ENCODE assay signal across 8 mouse cellular contexts in the genomic region with DNA sequence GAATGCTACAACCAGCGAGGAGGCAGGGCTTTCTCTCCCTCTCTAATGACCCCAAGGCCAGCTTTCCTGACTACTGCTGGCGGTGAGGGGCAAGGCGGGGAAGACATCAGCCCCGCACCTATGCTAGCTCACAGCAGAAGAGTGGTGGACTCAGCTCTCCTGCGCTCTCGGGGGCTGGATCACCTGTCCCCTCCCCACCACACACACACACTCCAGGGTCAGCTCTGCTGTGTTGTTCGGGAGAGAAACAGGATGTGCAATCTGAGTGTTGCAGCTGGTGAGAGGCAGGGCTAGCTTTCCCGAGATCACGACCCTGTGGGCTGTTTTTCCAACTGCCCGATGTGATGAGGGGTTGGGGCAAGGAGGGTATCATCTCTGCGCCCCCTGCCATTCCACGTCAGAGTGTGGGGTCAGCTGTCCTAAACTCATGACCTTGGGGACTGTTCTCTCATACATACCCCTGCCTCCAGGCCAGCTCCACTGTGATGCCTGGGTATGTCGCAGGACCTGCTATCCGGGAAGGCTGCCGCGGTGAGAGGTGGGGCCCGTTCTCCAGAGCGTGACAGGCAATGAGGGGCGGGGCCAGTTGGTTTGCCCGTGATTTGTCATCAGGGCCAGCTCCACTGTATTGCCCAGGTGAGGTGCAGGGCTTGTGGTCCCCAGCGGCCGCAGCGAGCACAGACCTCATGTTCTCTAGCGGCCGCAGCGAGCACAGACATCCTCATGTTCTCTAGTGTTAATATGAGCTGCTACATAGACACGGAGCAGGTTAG. TPM values are rescaled to one million over a fixed set of nuclear protein-coding genes. Genes with fewer than 3 reads are reported as not detected.
DNase-seq lines count a peak whose midpoint lies in the region; ATAC-seq and TF ChIP-seq lines count a peak whose summit lies in the region.

No protein-coding gene starts in this region.

- intact Hi-C loops in heart, postnatal 25 days (cut with DNase I), result no loop called here
- intact Hi-C loops in left cerebral cortex, postnatal 36 days (cut with DNase I), result no loop called here

- H3K4me3 ChIP-seq in heart, embryonic 16.5 days (ENCODE audit: low read length), result peak overlapping the region; percentile 35
- H3K4me3 ChIP-seq in hindbrain, embryonic 10.5 days, result peak overlapping the region; percentile 35
- peak overlapping the region; percentile 30 for H3K4me3 ChIP-seq in limb, embryonic 12.5 days (replicated peaks)
- H3K4me3 ChIP-seq in midbrain, postnatal 0 days (ENCODE audit: low read depth, low read length), result peak overlapping the region; percentile 24

- peaks cover 6% of the 10 kb centered on the region for H3K4me1 ChIP-seq in heart, embryonic 16.5 days (ENCODE audit: control insufficient read depth, insufficient read depth, low read length)
- H3K4me1 ChIP-seq in hindbrain, embryonic 10.5 days (replicated peaks), result peaks cover 40% of the 10 kb centered on the region
- H3K4me1 ChIP-seq in limb, embryonic 12.5 days (replicated peaks), result peaks cover 17% of the 10 kb centered on the region
- H3K4me1 ChIP-seq in midbrain, postnatal 0 days (ENCODE audit: insufficient read depth, low read length), result no peaks in the 10 kb centered on the region

- 11% methylated on average over 27 of the region's 27 CpGs for WGBS in heart, embryonic 16.5 days
- WGBS in hindbrain, embryonic 10.5 days, result 15% methylated on average over 27 of the region's 27 CpGs
- 6% methylated on average over 27 of the region's 27 CpGs for WGBS in limb, embryonic 12.5 days
- WGBS in midbrain, postnatal 0 days, result 15% methylated on average over 27 of the region's 27 CpGs

- peak overlapping the region; percentile 60 for H3K4me2 ChIP-seq in heart, embryonic 16.5 days (ENCODE audit: low read depth, low read length)
- H3K4me2 ChIP-seq in limb, embryonic 12.5 days, result peak overlapping the region; percentile 57
- peak overlapping the region; percentile 42 for H3K4me2 ChIP-seq in midbrain, postnatal 0 days (ENCODE audit: low read depth, low read length, poor library complexity, severe bottlenecking)

- ATAC-seq in heart, embryonic 16.5 days (replicated peaks; ENCODE audit: extremely low read depth, insufficient read depth, low FRiP score), result no peak
- ATAC-seq in limb, embryonic 12.5 days (ENCODE audit: insufficient number of reproducible peaks, insufficient read depth, low FRiP score, low TSS enrichment, low read depth), result peak; percentile 64
- peak; percentile 48; the same call in 1 of the 2 replicates for ATAC-seq in midbrain, postnatal 0 days (ENCODE audit: low FRiP score)

- H3K27me3 ChIP-seq in heart, embryonic 16.5 days (ENCODE audit: control insufficient read depth, insufficient read depth, low read length), result peaks cover 5% of the 10 kb centered on the region
- H3K27me3 ChIP-seq in hindbrain, embryonic 10.5 days (ENCODE audit: insufficient read depth, poor library complexity, severe bottlenecking), result peaks cover 92% of the 10 kb centered on the region
- H3K27me3 ChIP-seq in limb, embryonic 12.5 days, result peaks cover 35% of the 10 kb centered on the region
- peaks cover 13% of the 10 kb centered on the region for H3K27me3 ChIP-seq in midbrain, postnatal 0 days (ENCODE audit: insufficient read depth, low read length)

- no peak for DNase-seq in heart, postnatal 25 days (ENCODE audit: low spot score)
- peak; percentile 87 to 91 for DNase-seq in cerebellum, adult 18-20 months
- DNase-seq in hindbrain, embryonic 10.5 days (ENCODE audit: low spot score), result peak; percentile 28
- no peak for DNase-seq in midbrain, postnatal 0 days (ENCODE audit: low spot score)
- DNase-seq in left cerebral cortex, postnatal 36 days (ENCODE audit: low spot score in 2 of 2), result no peak
- no peak for DNase-seq in layer of hippocampus, postnatal 36 days

- 0 out of 2 replicates have a peak, but pooled peaks cover 2% of the 10 kb centered on the region for H3K9me3 ChIP-seq in heart, embryonic 16.5 days (replicated peaks; ENCODE audit: control insufficient read depth, low read length)
- H3K9me3 ChIP-seq in hindbrain, embryonic 10.5 days, result no peaks in the 10 kb centered on the region
- 0 out of 2 replicates have a peak, but pooled peaks cover 4% of the 10 kb centered on the region for H3K9me3 ChIP-seq in limb, embryonic 12.5 days
- H3K9me3 ChIP-seq in midbrain, postnatal 0 days (ENCODE audit: low read length), result no peaks in the 10 kb centered on the region

- no peaks in the 10 kb centered on the region for H3K36me3 ChIP-seq in heart, embryonic 16.5 days (ENCODE audit: control insufficient read depth, insufficient read depth)
- no peaks in the 10 kb centered on the region for H3K36me3 ChIP-seq in hindbrain, embryonic 10.5 days
- H3K36me3 ChIP-seq in limb, embryonic 12.5 days, result no peaks in the 10 kb centered on the region
- no peaks in the 10 kb centered on the region for H3K36me3 ChIP-seq in midbrain, postnatal 0 days (ENCODE audit: insufficient read depth, low read length)

- H3K27ac ChIP-seq in heart, embryonic 16.5 days (ENCODE audit: low read length), result no peak overlapping the region
- H3K27ac ChIP-seq in hindbrain, embryonic 10.5 days, result no peak overlapping the region
- no peak overlapping the region for H3K27ac ChIP-seq in limb, embryonic 12.5 days
- no peak overlapping the region for H3K27ac ChIP-seq in midbrain, postnatal 0 days (ENCODE audit: low read depth, low read length)

- no peak for TF ChIP-seq CTCF in midbrain, postnatal 0 days (IDR thresholded peaks at IDR 0.05)

- H3K9ac ChIP-seq in heart, embryonic 16.5 days (ENCODE audit: low read length), result no peak overlapping the region
- H3K9ac ChIP-seq in limb, embryonic 12.5 days (replicated peaks), result no peak overlapping the region
- 0 out of 2 replicates have a peak overlapping the region, but pooled peaks have one; percentile 29 for H3K9ac ChIP-seq in midbrain, postnatal 0 days (replicated peaks; ENCODE audit: low read length, poor library complexity, severe bottlenecking)

RNA-seq across cellular contexts. Expression of a gene that starts 6.9 kb away (rescaled TPM):
- polyA plus RNA-seq in heart, embryonic 16.5 days (2015; fragmentation: Nextera tagmentation; extraction: Ambion mirVana), result 0.17 and 0.18 TPM in 2 replicates
- total RNA-seq in heart, postnatal 25 days (2021), result under 1 TPM; 0.08 to 0.17 TPM
- polyA plus RNA-seq in hindbrain, embryonic 10.5 days (2016; fragmentation: Nextera tagmentation; extraction: Ambion mirVana), result 0.26 and 0.44 TPM in 2 replicates
- polyA plus RNA-seq in limb, embryonic 12.5 days (2016; fragmentation: Nextera tagmentation; extraction: Ambion mirVana), result 0.24 and 0.32 TPM in 2 replicates
- total RNA-seq in midbrain, postnatal 0 days (2014; rRNA removed), result 6.6 and 7.3 TPM in 2 replicates
- polyA plus RNA-seq in midbrain, postnatal 0 days (2015; fragmentation: Nextera tagmentation; extraction: Ambion mirVana), result 3.5 and 4.0 TPM in 2 replicates
- 10 to 100 TPM; 59.1 to 81.6 TPM for total RNA-seq in left cerebral cortex, postnatal 36 days (2021)
- total RNA-seq in layer of hippocampus, postnatal 36 days (2021), result 100 to 1,000 TPM; 140 to 143 TPM

RNA-seq across cellular contexts. Expression of a gene that starts 7.0 kb away (rescaled TPM):
- polyA plus RNA-seq in heart, embryonic 16.5 days (2015; fragmentation: Nextera tagmentation; extraction: Ambion mirVana), result not detected in 2 replicates
- total RNA-seq in heart, postnatal 25 days (2021), result not detected
- polyA plus RNA-seq in hindbrain, embryonic 10.5 days (2016; fragmentation: Nextera tagmentation; extraction: Ambion mirVana), result not detected in 2 replicates
- not detected in 2 replicates for polyA plus RNA-seq in limb, embryonic 12.5 days (2016; fragmentation: Nextera tagmentation; extraction: Ambion mirVana)
- total RNA-seq in midbrain, postnatal 0 days (2014; rRNA removed), result not detected in 2 replicates
- polyA plus RNA-seq in midbrain, postnatal 0 days (2015; fragmentation: Nextera tagmentation; extraction: Ambion mirVana), result 0.33 and 0.43 TPM in 2 replicates
- total RNA-seq in left cerebral cortex, postnatal 36 days (2021), result 1 to 10 TPM; 2.6 to 3.4 TPM
- 1 to 10 TPM; 2.3 TPM for total RNA-seq in layer of hippocampus, postnatal 36 days (2021)

RNA-seq across cellular contexts. Expression of a gene that starts 16.7 kb away (rescaled TPM):
- polyA plus RNA-seq in heart, embryonic 16.5 days (2015; fragmentation: Nextera tagmentation; extraction: Ambion mirVana), result not detected in 2 replicates
- not detected for total RNA-seq in heart, postnatal 25 days (2021)
- polyA plus RNA-seq in hindbrain, embryonic 10.5 days (2016; fragmentation: Nextera tagmentation; extraction: Ambion mirVana), result not detected in 2 replicates
- polyA plus RNA-seq in limb, embryonic 12.5 days (2016; fragmentation: Nextera tagmentation; extraction: Ambion mirVana), result not detected in 2 replicates
- total RNA-seq in midbrain, postnatal 0 days (2014; rRNA removed), result not detected in 2 replicates
- polyA plus RNA-seq in midbrain, postnatal 0 days (2015; fragmentation: Nextera tagmentation; extraction: Ambion mirVana), result not detected in 2 replicates
- total RNA-seq in left cerebral cortex, postnatal 36 days (2021), result not detected
- total RNA-seq in layer of hippocampus, postnatal 36 days (2021), result under 1 TPM in 1 of 2 experiments, not detected in 1; 0.56 TPM

RNA-seq across cellular contexts. Expression of a gene that starts 30.0 kb away (rescaled TPM):
- 1.3 and 1.8 TPM in 2 replicates for polyA plus RNA-seq in heart, embryonic 16.5 days (2015; fragmentation: Nextera tagmentation; extraction: Ambion mirVana)
- under 1 TPM; 0.49 to 0.59 TPM for total RNA-seq in heart, postnatal 25 days (2021)
- polyA plus RNA-seq in hindbrain, embryonic 10.5 days (2016; fragmentation: Nextera tagmentation; extraction: Ambion mirVana), result 1.8 and 2.0 TPM in 2 replicates
- polyA plus RNA-seq in limb, embryonic 12.5 days (2016; fragmentation: Nextera tagmentation; extraction: Ambion mirVana), result 6.3 and 6.8 TPM in 2 replicates
- total RNA-seq in midbrain, postnatal 0 days (2014; rRNA removed), result 5.4 and 10.9 TPM in 2 replicates
- 3.4 and 4.1 TPM in 2 replicates for polyA plus RNA-seq in midbrain, postnatal 0 days (2015; fragmentation: Nextera tagmentation; extraction: Ambion mirVana)
- 1 to 10 TPM; 5.3 to 5.5 TPM for total RNA-seq in left cerebral cortex, postnatal 36 days (2021)
- 1 to 10 TPM; 3.5 to 4.4 TPM for total RNA-seq in layer of hippocampus, postnatal 36 days (2021)

RNA-seq across cellular contexts. Expression of a gene that starts 30.1 kb away (rescaled TPM):
- polyA plus RNA-seq in heart, embryonic 16.5 days (2015; fragmentation: Nextera tagmentation; extraction: Ambion mirVana), result 0.06 and 0.09 TPM in 2 replicates
- total RNA-seq in heart, postnatal 25 days (2021), result not detected
- polyA plus RNA-seq in hindbrain, embryonic 10.5 days (2016; fragmentation: Nextera tagmentation; extraction: Ambion mirVana), result not detected in 2 replicates
- polyA plus RNA-seq in limb, embryonic 12.5 days (2016; fragmentation: Nextera tagmentation; extraction: Ambion mirVana), result 0.36 and 0.38 TPM in 2 replicates
- total RNA-seq in midbrain, postnatal 0 days (2014; rRNA removed), result not detected in 2 replicates
- 0.11 TPM in 2 replicates for polyA plus RNA-seq in midbrain, postnatal 0 days (2015; fragmentation: Nextera tagmentation; extraction: Ambion mirVana)
- total RNA-seq in left cerebral cortex, postnatal 36 days (2021), result under 1 TPM; 0.22 to 0.34 TPM
- total RNA-seq in layer of hippocampus, postnatal 36 days (2021), result under 1 TPM; 0.15 to 0.33 TPM

Comparison
In these comparisons a context has a peak if more than half of its experiments do, and no peak if none do; other contexts are left out.
1. DNase-seq: peak in cerebellum, adult 18-20 months (2 of 2) and hindbrain, embryonic 10.5 days (single experiment); none in heart, postnatal 25 days (single experiment), midbrain, postnatal 0 days (single experiment), left cerebral cortex, postnatal 36 days (0 of 2) and layer of hippocampus, postnatal 36 days (0 of 2).
2. Peak in every context shown above with its lines, with median percentiles within 50 percentile points of each other: H3K4me2 ChIP-seq and H3K4me3 ChIP-seq.